10 mouse cellular contexts compared by ENCODE assay signal in the genomic region with DNA sequence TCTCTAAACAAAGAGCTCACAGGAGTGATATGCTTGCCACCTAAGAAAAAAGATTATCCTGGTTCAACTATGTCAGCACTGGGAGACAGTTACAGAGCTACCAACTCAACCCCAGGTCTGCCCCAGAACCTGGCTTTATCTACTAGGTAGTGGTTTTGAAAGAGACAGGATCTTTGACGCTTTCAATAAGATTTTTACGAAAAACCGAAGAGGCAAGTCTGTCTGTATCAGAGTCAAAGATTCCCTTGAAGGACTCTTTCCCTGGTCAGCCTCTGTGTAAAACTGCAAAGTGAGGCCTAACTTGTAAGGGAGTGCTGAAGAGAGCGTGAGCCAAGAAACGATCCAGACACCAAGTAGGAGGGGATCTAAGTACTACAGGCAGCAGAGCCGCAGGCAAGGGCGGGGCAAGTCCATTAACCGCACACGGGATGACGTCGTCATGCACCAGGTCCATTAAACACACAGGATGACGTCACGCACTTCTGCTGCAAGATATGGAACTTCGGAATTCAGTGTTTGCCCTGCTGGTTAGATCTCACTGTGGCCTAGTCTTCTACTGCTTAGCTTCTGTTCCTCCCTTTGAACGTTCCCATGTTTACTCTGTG. TPM values are rescaled to one million over a fixed set of nuclear protein-coding genes. Genes with fewer than 3 reads are reported as not detected.
DNase-seq lines count a peak whose midpoint lies in the region; ATAC-seq and TF ChIP-seq lines count a peak whose summit lies in the region.
"Had no signal": no experiment of that assay in that cellular context is flagged by ENCODE, and none has a peak within 500 bp of the region (broad histone marks: within the 10 kb centered on the region; RNA-seq: fewer than 3 reads in every experiment).

No protein-coding gene starts in this region.

- H3K27me3 ChIP-seq in megakaryocyte, embryonic 14.5 days (replicated peaks), result peaks cover 27% of the 10 kb centered on the region
- no peaks in the 10 kb centered on the region for H3K27me3 ChIP-seq in Patski
- H3K27me3 ChIP-seq in stomach, embryonic 16.5 days (ENCODE audit: control insufficient read depth, insufficient read depth, low read length), result no peaks in the 10 kb centered on the region

- peak overlapping the region; percentile 31 for H3K4me3 ChIP-seq in megakaryocyte, embryonic 14.5 days (replicated peaks)
- H3K4me3 ChIP-seq in stomach, embryonic 16.5 days (replicated peaks; ENCODE audit: low read length), result no peak overlapping the region
- H3K4me3 ChIP-seq: erythroblast, embryonic 14.5 days; heart, adult 2 months had no signal

- POLR2A ChIA-PET in Patski (lab: Charles Lee), result interaction anchor here (1.6 kb wide), 1 partner anchor 31 kb away, joined by 4 read pairs; a partner anchor contains a TSS

- no peak overlapping the region for H3K4me2 ChIP-seq in stomach, embryonic 16.5 days (ENCODE audit: low read depth, low read length)

- H3K36me3 ChIP-seq in megakaryocyte, embryonic 14.5 days (replicated peaks; ENCODE audit: low read length), result no peaks in the 10 kb centered on the region
- no peaks in the 10 kb centered on the region for H3K36me3 ChIP-seq in stomach, embryonic 16.5 days (ENCODE audit: control insufficient read depth, insufficient read depth, low read length)

- DNase-seq in Patski (ENCODE audit: low read depth, low spot score) (no peak), liver (peak; percentile 21)
- no peak for DNase-seq in adrenal gland, postnatal 14 days
- DNase-seq in spleen, postnatal 36 days (ENCODE audit: low spot score in 2 of 2), result no peak
- DNase-seq: adrenal gland, adult 8-10 months; heart, adult 2 months had no signal

- 56% methylated on average over 15 of the region's 15 CpGs for WGBS in stomach, embryonic 16.5 days

- in situ Hi-C loops in Patski (cut with MboI; ENCODE audit: low pct_unique_long_range_greater_than_20kb), result no loop called here

- no peak for TF ChIP-seq CTCF in Patski (IDR thresholded peaks at IDR 0.05)

- no peaks in the 10 kb centered on the region for H3K9me3 ChIP-seq in megakaryocyte, embryonic 14.5 days
- no peaks in the 10 kb centered on the region for H3K9me3 ChIP-seq in stomach, embryonic 16.5 days (replicated peaks; ENCODE audit: control insufficient read depth, low read length)

- no peak overlapping the region for H3K9ac ChIP-seq in stomach, embryonic 16.5 days (ENCODE audit: low read length)

- no peak for ATAC-seq in megakaryocyte, adult 5-6 weeks (ENCODE audit: poor library complexity, severe bottlenecking)
- ATAC-seq in Patski, result peak; percentile 54
- ATAC-seq in stomach, embryonic 16.5 days (ENCODE audit: insufficient read depth, low FRiP score), result peak; percentile 77; the same call in 1 of the 2 replicates

- no peak overlapping the region for H3K27ac ChIP-seq in stomach, embryonic 16.5 days (ENCODE audit: low read length)
- H3K27ac ChIP-seq: heart, adult 2 months had no signal

- CTCF ChIA-PET in Patski (lab: Charles Lee), result interaction anchor here (0.8 to 2.2 kb wide), 13 partner anchors 9 to 159 kb away, joined by 3 to 12 read pairs (median 3); no protein-coding TSS in a partner anchor

- peaks cover 32% of the 10 kb centered on the region for H3K4me1 ChIP-seq in megakaryocyte, embryonic 14.5 days
- 0 out of 2 replicates have a peak, but pooled peaks cover 3% of the 10 kb centered on the region for H3K4me1 ChIP-seq in stomach, embryonic 16.5 days (ENCODE audit: control insufficient read depth, insufficient read depth, low read length)

RNA-seq across cellular contexts. Expression of a gene that starts 12.7 kb away (rescaled TPM):
- 15.9 and 41.9 TPM in 2 replicates for polyA plus RNA-seq in megakaryocyte, embryonic 14.5 days (2012; ENCODE audit: insufficient read depth, low replicate concordance)
- 56.5 TPM in 2 replicates for total RNA-seq in megakaryocyte, adult 5-6 weeks (2015)
- 74.6 and 83.2 TPM in 2 replicates for total RNA-seq in megakaryocyte, adult 5-6 weeks (2017)
- polyA plus RNA-seq in Patski (2021), result 127 TPM
- polyA plus RNA-seq in stomach, embryonic 16.5 days (2015; fragmentation: Nextera tagmentation; extraction: Ambion mirVana), result 15.4 and 16.7 TPM in 2 replicates
- 151 and 153 TPM in 2 replicates for total RNA-seq in adrenal gland, postnatal 14 days (2021)

RNA-seq across cellular contexts. Expression of a gene that starts 32.0 kb away (rescaled TPM):
- 20.8 and 22.0 TPM in 2 replicates for polyA plus RNA-seq in megakaryocyte, embryonic 14.5 days (2012; ENCODE audit: insufficient read depth, low replicate concordance)
- 26.1 and 26.6 TPM in 2 replicates for total RNA-seq in megakaryocyte, adult 5-6 weeks (2015)
- total RNA-seq in megakaryocyte, adult 5-6 weeks (2017), result 11.5 and 15.7 TPM in 2 replicates
- polyA plus RNA-seq in Patski (2021), result 23.9 TPM
- 15.2 and 15.9 TPM in 2 replicates for polyA plus RNA-seq in stomach, embryonic 16.5 days (2015; fragmentation: Nextera tagmentation; extraction: Ambion mirVana)
- total RNA-seq in adrenal gland, postnatal 14 days (2021), result 32.4 and 36.4 TPM in 2 replicates
